Mouse (Mus musculus): ENCODE measurements at regions not wholly inside any gene's neighbourhood (a gene's known extent, or its start where the extent isn't known, plus 50 kb on each side); places are given as distances from the start of the nearest gene placed in this dataset.

- DNase-seq (ENCODE audit: low spot score): peak; percentile 18
These were observed 1398.8 kb upstream of the Cdh9 start for GRCm38 (mm10) chr15:15329796-15330195.

- DNase-seq (ENCODE audit: low spot score): no peak
These were observed 1396.6 kb upstream of the Cdh9 start for GRCm38 (mm10) chr15:15331947-15332346.

GRCm38 (mm10) chr15:15361841-15362240 lies 1366.7 kb upstream of the Cdh9 start:
- no peak for DNase-seq (ENCODE audit: low spot score)

GRCm38 (mm10) chr15:15392300-15393022 lies 1336.1 kb upstream of the Cdh9 start:
- DNase-seq (ENCODE audit: low spot score): no peak
